Mouse (Mus musculus) B cell, adult 2 months (primary cell): ENCODE measurements around the gene Ncoa5.

Experiments
- DNase-seq, 2 experiments: peaks; one replicate each; pipeline ENCODE4 v3.0.0; 2022

Gene Ncoa5

DNA sequence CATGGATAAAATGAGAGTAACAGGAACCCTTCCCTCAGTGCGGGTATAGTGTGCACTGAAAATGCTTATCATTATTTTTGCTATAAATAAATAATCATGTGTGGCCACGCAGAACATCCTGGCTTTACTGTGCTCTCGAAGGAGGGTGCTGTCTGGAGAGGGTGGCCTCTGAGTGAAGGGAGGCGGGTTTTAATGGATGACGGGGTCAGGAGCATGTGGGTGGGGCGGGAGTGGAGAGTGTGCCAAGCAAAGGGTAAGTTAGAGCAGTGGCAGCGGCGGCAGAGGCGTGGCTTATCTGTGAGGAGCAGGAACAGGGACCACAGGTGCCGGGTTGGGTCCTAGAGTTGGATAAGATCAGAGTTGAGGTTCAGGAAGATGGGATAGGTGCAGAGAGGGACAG, 42.9 kb downstream of the Ncoa5 start:
- no peak for DNase-seq

GRCm38 (mm10) chr2:164991111-164991510, 43.6 kb downstream of the Ncoa5 start:
- DNase-seq: no peak

GRCm38 (mm10) chr2:164988777-164989176, 45.9 kb downstream of the Ncoa5 start:
- DNase-seq: no peak

GRCm38 (mm10) chr2:164986371-164987027, 48.2 kb downstream of the Ncoa5 start:
- no peak for DNase-seq

GRCm38 (mm10) chr2:164985962-164986361, 48.7 kb downstream of the Ncoa5 start:
- no peak for DNase-seq

GRCm38 (mm10) chr2:164979749-164980148, 54.9 kb downstream of the Ncoa5 start:
- DNase-seq: peak; percentile 36 to 51

DNA sequence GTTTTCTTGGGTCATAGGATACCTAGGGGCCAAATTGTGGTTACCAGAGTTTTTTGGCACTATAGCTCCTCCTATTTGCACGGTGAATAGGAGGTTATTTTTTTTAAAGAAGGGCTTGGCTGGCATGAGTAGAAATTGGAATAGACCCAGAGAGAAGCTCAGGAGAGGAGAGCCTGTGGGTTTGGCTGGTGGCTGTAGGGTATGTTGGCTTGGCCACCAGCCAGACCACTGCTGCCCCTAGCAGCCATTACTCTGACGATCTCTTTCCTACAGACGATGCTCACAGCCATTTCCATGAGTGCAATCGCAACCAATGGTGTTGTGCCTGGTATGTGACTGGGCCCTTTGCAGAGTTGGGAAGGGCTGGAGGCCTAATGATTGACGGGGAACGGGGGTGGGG, 59.1 kb downstream of the Ncoa5 start:
- no peak for DNase-seq

- DNase-seq: no peak
These were observed 62.0 kb downstream of the Ncoa5 start for GRCm38 (mm10) chr2:164972646-164973045.

GRCm38 (mm10) chr2:164970631-164971196, 64.0 kb downstream of the Ncoa5 start:
- DNase-seq: no peak

- no peak for DNase-seq
These were observed 65.3 kb downstream of the Ncoa5 start for GRCm38 (mm10) chr2:164969348-164969781.

DNA sequence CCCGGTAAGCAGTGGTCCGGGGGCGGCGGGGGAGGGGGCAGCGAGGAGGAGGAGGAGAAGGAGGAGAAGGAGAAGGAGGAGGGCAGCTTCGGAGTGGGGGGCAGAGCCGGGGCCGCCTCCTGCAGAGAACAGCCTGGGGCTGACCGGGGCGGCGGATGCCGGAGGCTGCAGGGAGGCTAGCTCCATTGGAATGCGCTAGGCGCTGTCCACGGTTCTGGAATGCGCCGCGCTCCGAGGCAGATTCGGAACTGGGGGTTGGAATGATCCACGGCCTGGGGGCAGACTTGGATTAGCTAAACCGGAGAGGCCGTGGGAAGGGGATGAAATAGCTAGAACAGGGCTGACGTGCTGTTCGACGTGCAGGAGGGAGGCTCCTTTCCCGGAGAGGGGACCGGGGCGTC, 66.2 kb downstream of the Ncoa5 start:
- DNase-seq: peak; percentile 32 to 33

- DNase-seq: no peak
These were observed 66.8 kb downstream of the Ncoa5 start for GRCm38 (mm10) chr2:164967761-164968440.

GRCm38 (mm10) chr2:164967193-164967592, 67.5 kb downstream of the Ncoa5 start:
- no peak for DNase-seq

GRCm38 (mm10) chr2:164966381-164966780, 68.3 kb downstream of the Ncoa5 start:
- peak in 1 of 2 experiments; percentile 38 for DNase-seq

- DNase-seq: no peak
These were observed 69.7 kb downstream of the Ncoa5 start for GRCm38 (mm10) chr2:164964981-164965380.

- DNase-seq: no peak
These were observed 70.3 kb downstream of the Ncoa5 start for GRCm38 (mm10) chr2:164964242-164964894.

DNA sequence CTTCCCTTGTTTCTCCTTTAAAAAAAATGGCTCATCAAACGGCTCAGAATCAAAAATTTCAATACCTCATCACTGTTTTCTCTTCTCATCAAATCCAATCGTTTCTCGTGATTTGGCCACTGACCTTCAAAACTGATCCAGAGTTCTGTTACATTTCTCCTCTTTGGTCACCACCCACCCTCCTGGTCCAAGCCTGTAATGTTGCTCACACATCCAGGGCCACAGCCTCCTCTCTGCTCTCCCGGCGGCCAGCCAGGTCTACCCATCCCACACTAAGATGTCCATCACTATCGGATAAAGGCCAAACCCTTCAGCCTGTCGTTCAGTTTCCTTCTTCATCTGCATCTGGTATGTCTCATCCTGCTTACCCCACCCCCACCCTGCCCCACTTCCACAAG, 72.5 kb downstream of the Ncoa5 start:
- no peak for DNase-seq

DNA sequence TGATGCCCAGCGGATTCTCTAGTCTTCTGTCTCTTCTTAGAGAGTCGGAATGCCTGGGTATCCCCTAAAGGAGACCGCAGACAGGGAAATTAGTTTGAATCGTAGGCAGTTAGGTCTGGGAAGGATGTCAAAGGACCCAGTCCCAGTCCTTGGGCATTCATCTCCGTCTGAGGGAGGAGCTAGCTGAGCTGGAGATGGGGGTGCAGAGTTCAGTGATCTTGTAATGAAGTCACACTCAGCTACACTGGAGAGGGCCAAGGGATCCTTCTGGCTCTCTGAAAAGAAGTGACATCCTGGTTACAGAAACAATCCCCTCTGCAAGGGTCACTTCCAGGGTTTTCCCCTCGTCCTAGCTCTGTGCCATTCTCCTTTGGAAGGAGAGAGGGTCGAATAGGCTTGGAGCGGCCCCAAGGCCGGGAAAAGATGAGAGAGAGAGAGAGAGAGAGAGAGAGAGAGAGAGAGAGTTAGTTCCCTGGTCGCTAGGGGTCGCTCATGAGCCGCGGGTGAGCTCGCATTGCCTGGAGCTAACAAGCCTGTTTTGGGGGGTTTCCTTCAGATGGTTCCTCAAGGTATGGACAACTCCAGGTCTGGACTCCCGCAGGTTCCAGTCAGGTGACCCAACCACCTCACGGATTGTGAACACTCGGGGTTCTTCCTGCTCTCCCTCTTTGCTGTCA, 73.0 kb downstream of the Ncoa5 start:
- peak; percentile 86 to 87 for DNase-seq

GRCm38 (mm10) chr2:164960716-164961441, 73.8 kb downstream of the Ncoa5 start, which contains the start of gene Slc12a5:
Gene Slc12a5, plus strand, starts transcription at chr2:164960802.
- peak; percentile 71 for DNase-seq

DNA sequence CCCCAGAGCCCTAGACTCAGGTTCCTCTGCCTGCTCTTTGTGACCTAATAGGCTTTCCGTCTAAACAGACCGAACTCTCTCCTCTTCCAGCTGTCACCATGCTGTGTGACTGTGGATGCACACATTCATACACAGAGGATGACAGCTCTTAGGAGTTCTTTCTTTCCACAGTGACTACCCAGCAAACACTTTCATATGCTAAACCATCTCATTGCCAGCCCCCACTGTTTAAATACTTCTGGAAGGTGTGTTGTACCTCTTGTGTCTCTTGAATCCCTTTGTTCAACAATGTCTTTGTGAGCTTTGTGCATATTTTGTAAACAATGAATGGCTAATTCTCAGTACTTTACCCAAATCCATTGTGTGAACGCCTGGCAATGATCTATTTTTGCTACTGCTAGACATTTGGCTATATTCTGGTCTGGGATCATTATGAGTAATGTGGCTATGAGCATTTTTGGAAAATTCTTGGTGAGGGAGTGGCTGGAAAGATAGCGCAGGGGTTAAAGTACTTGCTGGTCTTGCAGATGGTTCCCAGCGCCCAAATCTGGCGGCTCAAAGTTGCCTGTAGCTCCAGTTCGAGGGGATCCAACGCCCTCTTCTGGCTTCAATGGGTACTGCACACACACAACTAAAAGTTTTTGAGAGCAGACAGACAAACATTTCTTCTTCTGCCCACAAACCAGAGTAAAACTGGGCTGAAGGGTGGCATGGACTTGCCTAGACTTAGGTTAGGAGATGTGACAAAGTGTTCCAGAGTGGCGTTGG, 76.9 kb downstream of the Ncoa5 start:
- no peak for DNase-seq

DNA sequence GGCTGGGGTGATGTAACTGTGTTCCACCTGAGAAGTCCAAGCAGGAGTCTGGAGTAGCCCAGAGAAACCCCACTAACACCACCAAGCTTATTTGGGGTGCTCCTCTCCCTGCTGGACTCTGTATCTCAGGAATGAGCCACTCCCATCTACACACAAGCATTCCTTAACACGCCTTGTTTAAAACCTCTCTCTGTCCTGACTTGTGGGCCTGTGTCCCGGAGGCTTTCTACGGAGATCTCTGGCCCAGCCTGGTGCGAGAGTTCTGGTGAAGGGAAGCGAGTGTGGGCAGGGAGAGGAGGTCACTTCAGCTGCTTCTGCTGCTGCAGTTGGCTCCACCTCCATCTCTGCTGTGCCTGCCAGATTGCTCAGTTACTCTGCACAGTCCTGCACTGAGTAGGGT, 78.5 kb downstream of the Ncoa5 start:
- DNase-seq: no peak

GRCm38 (mm10) chr2:164955725-164956124, 78.9 kb downstream of the Ncoa5 start:
- no peak for DNase-seq
